Mouse (Mus musculus) CH12.LX (cell line): ENCODE data around the gene Lama5. TPM values are rescaled to one million over a fixed set of nuclear protein-coding genes. Genes with fewer than 3 reads are reported as not detected.

ENCODE experiments used
- DNase-seq: peaks from one replicate; pipeline ENCODE4 v3.0.0-alpha.2; 2013; ENCODE audit errors: extremely low read depth
- H3K27ac ChIP-seq: 2 replicates; pipeline ENCODE4 v1.5.1; 2012; ENCODE audit warnings: low read depth, mild to moderate bottlenecking, control low read depth, moderate library complexity; ENCODE audit not compliant: insufficient read depth
- H3K27me3 ChIP-seq: replicated peaks from 2 replicates; pipeline ENCODE3; 2012; ENCODE audit warnings: inconsistent platforms
- H3K36me3 ChIP-seq, 2 experiments: replicated peaks in 1 of 2; 2 replicates each; pipeline versions ENCODE3 to v1.6.1; 2012; ENCODE audit warnings: inconsistent platforms in 1 of 2, low read length in 1 of 2, mild to moderate bottlenecking in 1 of 2, mixed read lengths in 1 of 2, moderate library complexity in 1 of 2; ENCODE audit not compliant: control insufficient read depth in 1 of 2, insufficient read depth in 1 of 2
- H3K4me1 ChIP-seq, 2 experiments: 2 replicates each; pipeline ENCODE4 v1.6.1; 2012; ENCODE audit warnings: inconsistent platforms in 1 of 2, moderate library complexity in 1 of 2; ENCODE audit not compliant: insufficient read depth in 2 of 2, control insufficient read depth in 1 of 2
- H3K4me2 ChIP-seq: 2 replicates; pipeline ENCODE4 v1.6.1; 2012; ENCODE audit warnings: low read depth, mild to moderate bottlenecking, control low read depth; ENCODE audit not compliant: poor library complexity, insufficient read depth, severe bottlenecking
- H3K4me3 ChIP-seq, 3 experiments: fragments of 150-350 bp in 1 of 3; sonication (generic) in 1 of 3; replicated peaks in 1 of 3; 2 replicates each; pipeline versions ENCODE3 to v1.5.1; 2011 to 2012; ENCODE audit warnings: low read depth in 2 of 3, low read length in 2 of 3, mild to moderate bottlenecking in 2 of 3, moderate library complexity in 2 of 3, control low read depth in 1 of 3, improper control_type of control experiment in 1 of 3, inconsistent platforms in 1 of 3, mixed read lengths in 1 of 3; ENCODE audit not compliant: poor library complexity in 1 of 3
- H3K79me2 ChIP-seq: replicated peaks from 2 replicates; pipeline ENCODE4 v1.6.1; 2012; ENCODE audit warnings: mild to moderate bottlenecking, moderate library complexity; ENCODE audit not compliant: control insufficient read depth, poor library complexity, insufficient read depth, severe bottlenecking; ENCODE audit errors: extremely low read depth
- H3K9ac ChIP-seq: 2 replicates; pipeline ENCODE4 v1.6.1; 2012; ENCODE audit warnings: low read depth, mild to moderate bottlenecking, control low read depth, moderate library complexity; ENCODE audit not compliant: insufficient read depth
- H3K9me3 ChIP-seq: replicated peaks from 2 replicates; pipeline ENCODE3; 2012; ENCODE audit warnings: low read length, inconsistent platforms, mixed read lengths
- BHLHE40 ChIP-seq: IDR thresholded peaks from 2 replicates; pipeline ENCODE4 v1.6.1; 2011; ENCODE audit warnings: mild to moderate bottlenecking, low read depth, low read length, improper control_type of control experiment
- CHD1 ChIP-seq: IDR thresholded peaks from 2 replicates; pipeline ENCODE4 v1.6.1; 2012; ENCODE audit warnings: low read depth, low read length, improper control_type of control experiment, inconsistent platforms
- CHD2 ChIP-seq: IDR thresholded peaks from 2 replicates; pipeline ENCODE4 v1.6.1; 2011; ENCODE audit warnings: low read length, improper control_type of control experiment
- CTCF ChIP-seq, 2 experiments: IDR thresholded peaks in 1 of 2; conservative IDR thresholded peaks in 1 of 2; 2 replicates each; pipeline ENCODE4 v1.5.1; 2011 to 2012; ENCODE audit warnings: low read depth in 2 of 2, low read length in 2 of 2, improper control_type of control experiment in 1 of 2, inconsistent platforms in 1 of 2, mild to moderate bottlenecking in 1 of 2, moderate library complexity in 1 of 2
- E2F4 ChIP-seq: IDR thresholded peaks from 2 replicates; pipeline ENCODE4 v1.6.1; 2011; ENCODE audit warnings: low read depth, low read length, improper control_type of control experiment; ENCODE audit not compliant: insufficient replicate concordance
- ELF1 ChIP-seq: IDR thresholded peaks from 2 replicates; pipeline ENCODE4 v1.6.1; 2014; ENCODE audit warnings: low read depth, mild to moderate bottlenecking, inconsistent platforms, low read length, improper control_type of control experiment
- EP300 ChIP-seq: IDR thresholded peaks from 2 replicates; pipeline ENCODE4 v1.6.1; 2011; ENCODE audit warnings: low read length, improper control_type of control experiment
- ETS1 ChIP-seq: conservative IDR thresholded peaks from 2 replicates; pipeline ENCODE4 v1.6.1; 2012; ENCODE audit warnings: low read depth, mild to moderate bottlenecking, inconsistent platforms, low read length, improper control_type of control experiment, moderate library complexity
- GABPA ChIP-seq: IDR thresholded peaks from 2 replicates; pipeline ENCODE4 v1.6.1; 2012; ENCODE audit warnings: low read depth, low read length, improper control_type of control experiment, inconsistent platforms; ENCODE audit not compliant: insufficient replicate concordance
- HCFC1 ChIP-seq: IDR thresholded peaks from 2 replicates; pipeline ENCODE4 v1.6.1; 2012; ENCODE audit warnings: low read depth, mild to moderate bottlenecking, inconsistent platforms, low read length, improper control_type of control experiment
- IRF4 ChIP-seq: IDR thresholded peaks from 2 replicates; pipeline ENCODE4 v1.6.1; 2014; ENCODE audit warnings: low read depth, mild to moderate bottlenecking, inconsistent platforms, low read length, improper control_type of control experiment
- JUN ChIP-seq: IDR thresholded peaks from 2 replicates; pipeline ENCODE4 v1.6.1; 2011; ENCODE audit warnings: low read depth, mild to moderate bottlenecking, low read length, improper control_type of control experiment, moderate library complexity; ENCODE audit not compliant: insufficient read depth
- JUND ChIP-seq: conservative IDR thresholded peaks from 2 replicates; pipeline ENCODE4 v1.6.1; 2011; ENCODE audit warnings: low read depth, low read length, improper control_type of control experiment
- KAT2A ChIP-seq: IDR thresholded peaks from 2 replicates; pipeline ENCODE4 v1.6.1; 2012; ENCODE audit warnings: low read length, improper control_type of control experiment, inconsistent platforms; ENCODE audit not compliant: insufficient replicate concordance
- MAFK ChIP-seq: IDR thresholded peaks from 2 replicates; pipeline ENCODE4 v1.6.1; 2011; ENCODE audit warnings: low read length, improper control_type of control experiment; ENCODE audit not compliant: insufficient replicate concordance
- MAX ChIP-seq: IDR thresholded peaks from 2 replicates; pipeline ENCODE4 v1.6.1; 2011; ENCODE audit warnings: low read length, improper control_type of control experiment
- MAZ ChIP-seq: IDR thresholded peaks from 2 replicates; pipeline ENCODE4 v1.6.1; 2012; ENCODE audit warnings: low read depth, mild to moderate bottlenecking, inconsistent platforms, low read length, improper control_type of control experiment, moderate library complexity
- MEF2A ChIP-seq: IDR thresholded peaks from 2 replicates; pipeline ENCODE4 v1.6.1; 2014; ENCODE audit warnings: low read depth, mild to moderate bottlenecking, inconsistent platforms, low read length, improper control_type of control experiment, borderline replicate concordance
- MXI1 ChIP-seq: IDR thresholded peaks from 2 replicates; pipeline ENCODE4 v1.6.1; 2011; ENCODE audit warnings: mild to moderate bottlenecking, low read depth, low read length, improper control_type of control experiment
- MYC ChIP-seq: IDR thresholded peaks from 2 replicates; pipeline ENCODE4 v1.6.1; 2011; ENCODE audit warnings: low read depth, mild to moderate bottlenecking, improper control_type of control experiment, low read length
- NELFE ChIP-seq: IDR thresholded peaks from 2 replicates; pipeline ENCODE4 v1.6.1; 2011; ENCODE audit warnings: low read depth, low read length, improper control_type of control experiment
- NRF1 ChIP-seq: IDR thresholded peaks from 2 replicates; pipeline ENCODE4 v1.6.1; 2014; ENCODE audit warnings: low read depth, mild to moderate bottlenecking, inconsistent platforms, low read length, improper control_type of control experiment, moderate library complexity
- PAX5 ChIP-seq: IDR thresholded peaks from 2 replicates; pipeline ENCODE4 v1.6.1; 2012; ENCODE audit warnings: low read length, inconsistent platforms, mixed read lengths
- POLR2A ChIP-seq: IDR thresholded peaks from 2 replicates; pipeline ENCODE4 v1.6.1; 2011; ENCODE audit warnings: low read depth, mild to moderate bottlenecking, improper control_type of control experiment, low read length
- POLR2AphosphoS2 ChIP-seq: IDR thresholded peaks from 2 replicates; pipeline ENCODE4 v1.6.1; 2011; ENCODE audit warnings: low read depth, low read length, improper control_type of control experiment
- RAD21 ChIP-seq: IDR thresholded peaks from 2 replicates; pipeline ENCODE4 v1.6.1; 2011; ENCODE audit warnings: low read depth, mild to moderate bottlenecking, low read length, improper control_type of control experiment, moderate library complexity
- RCOR1 ChIP-seq: conservative IDR thresholded peaks from 2 replicates; pipeline ENCODE4 v1.6.1; 2012; ENCODE audit warnings: low read depth, mild to moderate bottlenecking, inconsistent platforms, low read length, improper control_type of control experiment
- SIN3A ChIP-seq: IDR thresholded peaks from 2 replicates; pipeline ENCODE4 v1.6.1; 2012; ENCODE audit warnings: low read length, improper control_type of control experiment, inconsistent platforms
- SMC3 ChIP-seq: IDR thresholded peaks from 2 replicates; pipeline ENCODE4 v1.6.1; 2011; ENCODE audit warnings: low read depth, low read length, improper control_type of control experiment
- TBP ChIP-seq: conservative IDR thresholded peaks from 2 replicates; pipeline ENCODE4 v1.6.1; 2011; ENCODE audit warnings: low read depth, low read length, improper control_type of control experiment
- TCF12 ChIP-seq: IDR thresholded peaks from 2 replicates; pipeline ENCODE4 v1.6.1; 2014; ENCODE audit warnings: low read depth, mild to moderate bottlenecking, inconsistent platforms, low read length, improper control_type of control experiment
- UBTF ChIP-seq: IDR thresholded peaks from 2 replicates; pipeline ENCODE4 v1.6.1; 2012; ENCODE audit warnings: low read depth, mild to moderate bottlenecking, inconsistent platforms, low read length, improper control_type of control experiment, moderate library complexity
- USF1 ChIP-seq: IDR thresholded peaks from 2 replicates; pipeline ENCODE4 v1.6.1; 2014; ENCODE audit warnings: low read depth, mild to moderate bottlenecking, inconsistent platforms, low read length, improper control_type of control experiment
- USF2 ChIP-seq: conservative IDR thresholded peaks from 2 replicates; pipeline ENCODE4 v1.6.1; 2011; ENCODE audit warnings: low read depth, low read length, improper control_type of control experiment
- ZC3H11A ChIP-seq: IDR thresholded peaks from 2 replicates; pipeline ENCODE4 v1.6.1; 2012; ENCODE audit warnings: low read depth, mild to moderate bottlenecking, inconsistent platforms, low read length, improper control_type of control experiment
- ZKSCAN1 ChIP-seq: IDR thresholded peaks from 2 replicates; pipeline ENCODE4 v1.6.1; 2012; ENCODE audit warnings: low read depth, inconsistent platforms, low read length, improper control_type of control experiment, borderline replicate concordance
- ZMIZ1 ChIP-seq: IDR thresholded peaks from 2 replicates; pipeline ENCODE4 v1.6.1; 2012; ENCODE audit warnings: low read depth, mild to moderate bottlenecking, inconsistent platforms, low read length, improper control_type of control experiment
- ZNF384 ChIP-seq: IDR thresholded peaks from 2 replicates; pipeline ENCODE4 v1.6.1; 2012; ENCODE audit warnings: low read depth, low read length, improper control_type of control experiment, inconsistent platforms
- dilution Hi-C: fragments of 300-500 bp; cut with MboI; formaldehyde crosslinking; loops from 2 replicates; pipeline ENCODE4 v1.14.3; 2020; ENCODE audit warnings: low sequenced_read_pairs; ENCODE audit not compliant: extremely low pct_unique_long_range_greater_than_20kb, extremely low pct_ligation_motif_present
- in situ Hi-C: fragments of 300-500 bp; cut with MboI; formaldehyde crosslinking; loops from 3 replicates; pipeline ENCODE4 v1.14.3; 2019; ENCODE audit warnings: low sequenced_read_pairs, low pct_ligation_motif_present, low pct_unique_long_range_greater_than_20kb, mixed read lengths
- polyA plus RNA-seq: library from polyadenylated mRNA; unstranded; fragments of >175 nt; gene quantifications from 2 replicates; pipeline ENCODE4 v1.2.1, GENCODE M21; 2012; ENCODE audit warnings: low read depth; ENCODE audit not compliant: insufficient read length
- total RNA-seq, 2 experiments: library from RNA; depleted of rRNA; stranded (reverse); fragments of 300-350 nt in 1 of 2; fragments of >200 nt in 1 of 2; gene quantifications; 2 replicates each; pipeline ENCODE4 v1.2.3; 2012 to 2014

Gene Lama5
- total and polyA plus RNA-seq, 3 experiments, result 0.20 to 0.85 (median 0.67) TPM

GRCm38 (mm10) chr2:180257001-180257521 lies 31.4 kb upstream of the Lama5 start, which contains the start of gene Rps21:
TSS of gene Rps21 (plus strand) at chr2:180257377.
- Histone ChIP-seq H3K9ac (peak within 1 kb of the TSS; percentile 88), H3K4me3 (peak within 1 kb of the TSS; percentile 77 to 96 (median 91)), H3K79me2 (peaks cover 14% of the 10 kb centered on the region), H3K27me3 (no peaks in the 10 kb centered on the region), H3K9me3 (no peaks in the 10 kb centered on the region), H3K27ac (peak within 1 kb of the TSS; percentile 29), H3K4me2 (peak within 1 kb of the TSS; percentile 72), H3K4me1 (peaks cover 0 to 24% of the 10 kb centered on the region in 2 experiments; a peak in 3 of 4 replicates), H3K36me3 (peaks cover 38 to 50% of the 10 kb centered on the region in 2 experiments)
- DNase-seq, result peak; percentile 100
- dilution Hi-C loops (no loop called here), in situ Hi-C loops (loop anchor here (10.0 kb wide), 1 partner anchor 342 kb away; no protein-coding TSS in a partner anchor)
- TF ChIP-seq TCF12 (peak; percentile 99), EP300 (no peak), MYC (peak; percentile 84; the same call in 1 of the 2 replicates), CHD2 (peak; percentile 99), JUND (no peak), ZMIZ1 (peak; percentile 96), POLR2AphosphoS2 (peak; percentile 88), IRF4 (peak; percentile 60; the same call in 1 of the 2 replicates), USF1 (no peak), MAZ (0 out of 2 replicates have a peak, but pooled peaks have one; percentile 14), ZC3H11A (no peak), CHD1 (no peak), E2F4 (no peak), ETS1 (no peak), HCFC1 (peak; percentile 96), MEF2A (peak; percentile 51; the same call in 1 of the 2 replicates), JUN (no peak), CTCF (conservative IDR thresholded peaks at IDR 0.05 in 1 of 2, IDR thresholded peaks at IDR 0.05 in 1 of 2; ENCODE audit: low read depth in 2 of 2, low read length in 2 of 2) (no peak), UBTF (no peak; the same call in 1 of the 2 replicates), SIN3A (peak; percentile 82; the same call in 1 of the 2 replicates), MAFK (no peak), MAX (peak; percentile 82), NELFE (peak; percentile 96), BHLHE40 (peak; percentile 98), KAT2A (peak; percentile 99), PAX5 (no peak), SMC3 (no peak), POLR2A (peak; percentile 95), TBP (peak; percentile 98), ZKSCAN1 (no peak), ZNF384 (no peak), RCOR1 (peak; percentile 76), NRF1 (peak; percentile 59), USF2 (no peak), ELF1 (peak; percentile 96), MXI1 (peak; percentile 78; the same call in 1 of the 2 replicates), RAD21 (no peak), GABPA (peak; percentile 50; the same call in 1 of the 2 replicates)
